9 mouse cellular contexts compared by ENCODE assay signal in the genomic region with DNA sequence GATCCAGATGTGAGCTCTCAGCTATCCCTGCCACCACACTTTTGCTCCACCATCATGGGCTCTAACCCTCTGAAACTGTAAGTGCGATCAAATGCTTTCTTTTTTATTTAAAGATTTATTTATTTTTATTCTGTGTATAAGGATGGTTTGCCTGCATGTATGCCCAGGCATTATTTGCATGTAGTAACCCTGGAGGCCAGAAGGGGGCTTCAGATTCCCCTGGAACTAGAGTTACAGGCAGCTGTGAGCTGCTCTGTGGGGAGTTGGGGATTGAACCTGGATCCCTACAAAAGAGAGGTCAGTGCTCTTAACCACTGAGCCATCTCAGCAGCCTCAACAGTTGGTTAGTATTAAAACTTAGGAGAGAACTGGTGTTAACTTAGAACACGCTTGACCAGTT. TPM values are rescaled to one million over a fixed set of nuclear protein-coding genes. Genes with fewer than 3 reads are reported as not detected.
DNase-seq lines count a peak whose midpoint lies in the region; ATAC-seq lines count a peak whose summit lies in the region.
"Had no signal": no experiment of that assay in that cellular context is flagged by ENCODE, and none has a peak within 500 bp of the region (broad histone marks: within the 10 kb centered on the region; RNA-seq: fewer than 3 reads in every experiment).

No protein-coding gene starts in this region.

- no peak overlapping the region for H3K4me2 ChIP-seq in kidney, embryonic 15.5 days

- H3K27me3 ChIP-seq in kidney, embryonic 15.5 days: 0 out of 2 replicates have a peak, but pooled peaks cover 2% of the 10 kb centered on the region

- H3K9me3 ChIP-seq in kidney, embryonic 15.5 days (replicated peaks): no peaks in the 10 kb centered on the region
- H3K9me3 ChIP-seq: heart, embryonic 10.5 days had no signal

- H3K4me1 ChIP-seq in kidney, embryonic 15.5 days: peaks cover 22% of the 10 kb centered on the region
- H3K4me1 ChIP-seq: heart, embryonic 10.5 days had no signal

- no peak for ATAC-seq in kidney, embryonic 15.5 days (replicated peaks; ENCODE audit: low FRiP score)
- no peak for ATAC-seq in frontal cortex, adult (ENCODE audit: low TSS enrichment)

- intact Hi-C loops in heart, postnatal 36 days (cut with DNase I): no loop called here

- WGBS in kidney, embryonic 15.5 days: 89% methylated on average over 2 of the region's 2 CpGs

- no peak overlapping the region for H3K9ac ChIP-seq in kidney, embryonic 15.5 days

- H3K4me3 ChIP-seq in kidney, embryonic 15.5 days (replicated peaks): no peak overlapping the region
- H3K4me3 ChIP-seq: heart, embryonic 10.5 days had no signal

- no peak for DNase-seq in kidney, adult 9 months
- peak; percentile 29 for DNase-seq in 416B (ENCODE audit: low read depth)
- DNase-seq in B cell, adult 2 months: peak; percentile 46 to 58
- peak; percentile 22 for DNase-seq in lung, postnatal 10 days
- DNase-seq in urinary bladder, postnatal 4 days (ENCODE audit: low spot score in 2 of 2): no peak
- no peak for DNase-seq in heart, postnatal 36 days

- H3K36me3 ChIP-seq in kidney, embryonic 15.5 days: no peaks in the 10 kb centered on the region
- H3K36me3 ChIP-seq: heart, embryonic 10.5 days had no signal

- 0 out of 2 replicates have a peak overlapping the region, but pooled peaks have one; percentile 52 for H3K27ac ChIP-seq in kidney, embryonic 15.5 days
- H3K27ac ChIP-seq: heart, embryonic 10.5 days had no signal

RNA-seq across cellular contexts. Expression of a gene that starts 15.5 kb away (rescaled TPM):
- polyA plus RNA-seq in kidney, embryonic 15.5 days (2015; fragmentation: Nextera tagmentation; extraction: Ambion mirVana): 17.6 and 22.8 TPM in 2 replicates
- total RNA-seq in heart, postnatal 36 days (2021): 1 to 10 TPM; 4.7 to 5.3 TPM

RNA-seq across cellular contexts. Expression of a gene that starts 38.5 kb away (rescaled TPM):
- 2.5 and 3.7 TPM in 2 replicates for polyA plus RNA-seq in kidney, embryonic 15.5 days (2015; fragmentation: Nextera tagmentation; extraction: Ambion mirVana)
- 10 to 100 TPM; 66.9 to 77.0 TPM for total RNA-seq in heart, postnatal 36 days (2021)

RNA-seq across cellular contexts. Expression of a gene that starts 45.6 kb away (rescaled TPM):
- polyA plus RNA-seq in kidney, embryonic 15.5 days (2015; fragmentation: Nextera tagmentation; extraction: Ambion mirVana): 14.6 and 15.0 TPM in 2 replicates
- total RNA-seq in heart, postnatal 36 days (2021): 1 to 10 TPM in 1 of 2 experiments, under 1 TPM in 1; 0.89 to 1.7 TPM

Comparison
In these comparisons a context has a peak if more than half of its experiments do, and no peak if none do; other contexts are left out.
1. DNase-seq: peak in 416B (single experiment), B cell, adult 2 months (2 of 2) and lung, postnatal 10 days (single experiment); none in kidney, adult 9 months (single experiment), urinary bladder, postnatal 4 days (0 of 2) and heart, postnatal 36 days (0 of 2).